Mouse (Mus musculus) intestine, postnatal 0 days (tissue): ENCODE measurements around the gene H2al1e. TPM values are rescaled to one million over a fixed set of nuclear protein-coding genes. Genes with fewer than 3 reads are reported as not detected.
"Not testable (repeated sequence)": the region's sequence is repeated elsewhere in the genome, so short reads cannot be mapped to it uniquely, and the experiment has no call there.

Source experiments
- ATAC-seq: fragments of 200-750 bp; cut with Nextera tagmentation; 2 replicates; pipeline ENCODE4 v1.8.0; 2017; ENCODE audit warnings: mild to moderate bottlenecking, moderate TSS enrichment, moderate library complexity
- H3K27ac ChIP-seq: fragments of 300-500 bp; sonication (generic); 2 replicates; pipeline ENCODE4 v1.5.1; 2014; ENCODE audit warnings: mild to moderate bottlenecking, low read depth, low read length, moderate library complexity
- H3K27me3 ChIP-seq: fragments of 300-500 bp; sonication (generic); replicated peaks from 2 replicates; pipeline ENCODE4 v1.6.1; 2014; ENCODE audit warnings: low read length, mixed read lengths; ENCODE audit not compliant: control insufficient read depth, insufficient read depth
- H3K36me3 ChIP-seq: fragments of 300-500 bp; sonication (generic); 2 replicates; pipeline ENCODE4 v1.6.1; 2014; ENCODE audit warnings: mild to moderate bottlenecking, moderate library complexity; ENCODE audit not compliant: control insufficient read depth, insufficient read depth
- H3K4me1 ChIP-seq: fragments of 300-500 bp; sonication (generic); replicated peaks from 2 replicates; pipeline ENCODE4 v1.6.1; 2014; ENCODE audit warnings: antibody characterized with exemption, low read length, mixed read lengths; ENCODE audit not compliant: control insufficient read depth, insufficient read depth
- H3K4me2 ChIP-seq: fragments of 300-500 bp; sonication (generic); replicated peaks from 2 replicates; pipeline ENCODE4 v1.6.1; 2014; ENCODE audit warnings: low read depth, mild to moderate bottlenecking, moderate library complexity
- H3K4me3 ChIP-seq: fragments of 300-500 bp; sonication (generic); 2 replicates; pipeline ENCODE4 v1.5.1; 2014; ENCODE audit warnings: low read depth, low read length
- H3K9ac ChIP-seq: fragments of 300-500 bp; sonication (generic); 2 replicates; pipeline ENCODE4 v1.6.1; 2014; ENCODE audit warnings: mild to moderate bottlenecking, low read depth, low read length
- H3K9me3 ChIP-seq: fragments of 300-500 bp; sonication (generic); 2 replicates; pipeline ENCODE4 v1.6.1; 2016; ENCODE audit warnings: mixed run types; ENCODE audit not compliant: control insufficient read depth
- CTCF ChIP-seq: sonication (generic); IDR thresholded peaks from 2 replicates; pipeline ENCODE4 v1.5.1; 2016; ENCODE audit warnings: low read depth, mild to moderate bottlenecking, control low read depth, antibody characterized with exemption, moderate library complexity
- WGBS: fragments of 180-500 bp; shearing (Covaris S2); extraction: QIAGEN DNeasy Blood & Tissue Kit; methylation state at CpG from one replicate; pipeline ENCODE4 v1.1.7; 2014; 5-methylcytosine and 5-hydroxymethylcytosine counted together
- polyA plus RNA-seq: library from polyadenylated mRNA; unstranded; fragments of >200 nt; fragmentation: Nextera tagmentation; extraction: Ambion mirVana; gene quantifications from 2 replicates; pipeline ENCODE4 v1.2.1, GENCODE M21; 2015

The H2al1e gene
- polyA plus RNA-seq, 1 experiment from 2014 or later = not detected

- no peak overlapping the region for H3K27ac ChIP-seq
Observed at GRCm38 (mm10) chrX:11288306-11288882, 23.3 kb upstream of the H2al1e start.

DNA sequence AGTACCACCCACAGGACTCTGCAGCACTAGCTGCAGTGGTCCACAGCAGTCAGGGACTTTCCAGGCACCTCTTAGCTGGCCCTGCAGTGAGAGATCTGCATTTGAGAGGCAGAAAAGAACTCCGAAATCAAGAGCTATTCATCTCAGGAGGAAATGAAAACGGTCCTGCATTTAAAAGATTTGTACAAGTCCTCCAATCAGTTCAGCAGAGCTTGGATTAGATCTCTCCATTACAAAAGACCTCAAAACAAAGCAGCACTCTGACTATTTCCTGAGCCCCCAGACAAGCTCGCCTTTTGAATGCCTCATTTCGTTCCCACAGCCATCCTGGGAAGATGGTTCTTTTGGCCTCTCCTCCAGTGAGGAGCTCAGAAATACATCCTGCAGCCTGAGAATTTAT is 22.5 kb upstream of the H2al1e start:
- Histone ChIP-seq H3K9ac (no peak overlapping the region), H3K4me3 (no peak overlapping the region), H3K36me3 (no peaks in the 10 kb centered on the region), H3K4me2 (no peak overlapping the region), H3K9me3 (no peaks in the 10 kb centered on the region), H3K27me3 (no peaks in the 10 kb centered on the region; the same call in 1 of the 2 replicates), H3K4me1 (no peaks in the 10 kb centered on the region), H3K27ac (no peak overlapping the region)
- WGBS = 72% methylated on average over 4 of the region's 4 CpGs
- no peak for TF ChIP-seq CTCF
- no peak for ATAC-seq

More at GRCm38 (mm10) chrX:11288306-11288882, 23.3 kb upstream of the H2al1e start:
- H3K9ac ChIP-seq = no peak overlapping the region
- no peak overlapping the region for H3K4me3 ChIP-seq
- no peaks in the 10 kb centered on the region for H3K4me1 ChIP-seq
- no peaks in the 10 kb centered on the region for H3K36me3 ChIP-seq
- H3K4me2 ChIP-seq = no peak overlapping the region
- no peak for TF ChIP-seq CTCF
- no peak for ATAC-seq
- H3K9me3 ChIP-seq = no peaks in the 10 kb centered on the region
- H3K27me3 ChIP-seq = no peaks in the 10 kb centered on the region; the same call in 1 of the 2 replicates
- WGBS = 46% methylated on average over 14 of the region's 14 CpGs

DNA sequence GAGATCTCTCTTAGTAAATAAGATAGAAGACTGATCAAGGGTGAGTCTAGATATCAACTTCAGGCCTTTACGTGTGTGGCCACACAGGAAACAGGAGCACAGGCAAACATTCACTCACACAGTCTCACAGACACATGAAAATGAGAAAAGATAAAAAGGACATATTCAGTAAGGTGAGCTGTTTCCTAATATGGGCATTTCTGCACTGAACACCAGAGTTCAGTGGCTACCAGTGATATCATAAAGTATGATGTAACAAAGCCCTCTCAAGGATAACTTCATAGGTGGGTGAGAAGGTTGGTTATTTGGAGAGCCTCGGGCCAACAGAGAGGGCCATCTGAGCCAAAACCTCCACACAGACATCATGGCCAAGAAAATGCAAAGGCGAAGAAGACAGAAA is 12.8 kb upstream of the H2al1e start, which contains the start of gene H2al1a:
TSS of gene H2al1a (plus strand) at position 301 of the 400 bp plus-strand sequence.
- WGBS = no CpG with 5 or more reads among the region's 3 CpGs
- H3K9ac ChIP-seq, ATAC-seq: not testable (repeated sequence)

GRCm38 (mm10) chrX:11302132-11302531 is 9.6 kb upstream of the H2al1e start, which contains the start of gene H2al1b:
TSS of gene H2al1b (plus strand) at chrX:11302432.
- not testable (repeated sequence) for H3K4me3 ChIP-seq, H3K4me1 ChIP-seq, H3K4me2 ChIP-seq, H3K27ac ChIP-seq, ATAC-seq, H3K9ac ChIP-seq, H3K27me3 ChIP-seq, H3K36me3 ChIP-seq, H3K9me3 ChIP-seq
- WGBS = 87% methylated on average over 1 of the region's 3 CpGs

More for the DNA sequence above, 12.8 kb upstream of the H2al1e start, which contains the start of gene H2al1a:
- H3K27ac ChIP-seq, H3K4me1 ChIP-seq, H3K27me3 ChIP-seq, H3K36me3 ChIP-seq, H3K4me3 ChIP-seq, H3K9me3 ChIP-seq, H3K4me2 ChIP-seq: not testable (repeated sequence)

DNA sequence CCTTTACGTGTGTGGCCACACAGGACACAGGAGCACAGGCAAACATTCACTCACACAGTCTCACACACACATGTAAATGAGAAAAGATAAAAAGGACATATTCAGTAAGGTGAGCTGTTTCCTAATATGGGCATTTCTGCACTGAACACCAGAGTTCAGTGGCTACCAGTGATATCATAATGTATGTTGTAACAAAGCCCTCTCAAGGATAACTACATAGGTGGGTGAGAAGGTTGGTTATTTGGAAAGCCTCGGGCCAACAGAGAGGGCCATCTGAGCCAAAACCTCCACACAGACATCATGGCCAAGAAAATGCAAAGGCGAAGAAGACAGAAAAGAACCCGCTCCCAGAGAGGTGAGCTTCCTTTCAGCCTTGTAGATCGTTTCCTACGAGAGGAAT is 6.4 kb upstream of the H2al1e start, which contains the start of gene H2al1c:
TSS of gene H2al1c (plus strand) at position 301 of the 400 bp plus-strand sequence.
- H3K27ac ChIP-seq, H3K4me3 ChIP-seq, H3K9ac ChIP-seq, H3K4me1 ChIP-seq, H3K9me3 ChIP-seq, H3K27me3 ChIP-seq, H3K4me2 ChIP-seq, ATAC-seq, H3K36me3 ChIP-seq: not testable (repeated sequence)
- 78% methylated on average over 1 of the region's 6 CpGs for WGBS

DNA sequence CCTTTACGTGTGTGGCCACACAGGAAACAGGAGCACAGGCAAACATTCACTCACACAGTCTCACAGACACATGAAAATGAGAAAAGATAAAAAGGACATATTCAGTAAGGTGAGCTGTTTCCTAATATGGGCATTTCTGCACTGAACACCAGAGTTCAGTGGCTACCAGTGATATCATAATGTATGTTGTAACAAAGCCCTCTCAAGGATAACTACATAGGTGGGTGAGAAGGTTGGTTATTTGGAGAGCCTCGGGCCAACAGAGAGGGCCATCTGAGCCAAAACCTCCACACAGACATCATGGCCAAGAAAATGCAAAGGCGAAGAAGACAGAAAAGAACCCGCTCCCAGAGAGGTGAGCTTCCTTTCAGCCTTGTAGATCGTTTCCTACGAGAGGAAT is 3.2 kb upstream of the H2al1e start, which contains the start of gene H2al1d:
TSS of gene H2al1d (plus strand) at position 301 of the 400 bp plus-strand sequence.
- not testable (repeated sequence) for H3K27me3 ChIP-seq, H3K36me3 ChIP-seq, H3K9ac ChIP-seq, H3K27ac ChIP-seq, H3K4me1 ChIP-seq, ATAC-seq, H3K4me3 ChIP-seq, H3K9me3 ChIP-seq, H3K4me2 ChIP-seq
- WGBS = no CpG with 5 or more reads among the region's 6 CpGs

DNA sequence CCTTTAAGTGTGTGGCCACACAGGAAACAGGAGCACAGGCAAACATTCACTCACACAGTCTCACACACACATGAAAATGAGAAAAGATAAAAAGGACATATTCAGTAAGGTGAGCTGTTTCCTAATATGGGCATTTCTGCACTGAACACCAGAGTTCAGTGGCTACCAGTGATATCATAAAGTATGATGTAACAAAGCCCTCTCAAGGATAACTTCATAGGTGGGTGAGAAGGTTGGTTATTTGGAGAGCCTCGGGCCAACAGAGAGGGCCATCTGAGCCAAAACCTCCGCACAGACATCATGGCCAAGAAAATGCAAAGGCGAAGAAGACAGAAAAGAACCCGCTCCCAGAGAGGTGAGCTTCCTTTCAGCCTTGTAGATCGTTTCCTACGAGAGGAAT is 3.1 kb downstream of the H2al1e start, which contains the start of gene H2al1f:
TSS of gene H2al1f (plus strand) at position 301 of the 400 bp plus-strand sequence.
- ATAC-seq = not testable (repeated sequence)
- WGBS = no CpG with 5 or more reads among the region's 6 CpGs

GRCm38 (mm10) chrX:11317956-11318355 is 6.2 kb downstream of the H2al1e start, which contains the start of gene H2al1g:
TSS of gene H2al1g (plus strand) at chrX:11318256.
- H3K27me3 ChIP-seq, H3K4me2 ChIP-seq, H3K4me1 ChIP-seq, H3K4me3 ChIP-seq, H3K36me3 ChIP-seq, H3K27ac ChIP-seq, H3K9me3 ChIP-seq, ATAC-seq, H3K9ac ChIP-seq: not testable (repeated sequence)
- WGBS = no CpG with 5 or more reads among the region's 3 CpGs

More for the DNA sequence above, 3.1 kb downstream of the H2al1e start, which contains the start of gene H2al1f:
- not testable (repeated sequence) for H3K4me3 ChIP-seq, H3K36me3 ChIP-seq, H3K4me2 ChIP-seq, H3K9ac ChIP-seq, H3K27me3 ChIP-seq, H3K27ac ChIP-seq, H3K4me1 ChIP-seq, H3K9me3 ChIP-seq

- not testable (repeated sequence) for H3K27me3 ChIP-seq, H3K4me1 ChIP-seq, H3K36me3 ChIP-seq, H3K9ac ChIP-seq, H3K4me2 ChIP-seq, H3K9me3 ChIP-seq, ATAC-seq, H3K4me3 ChIP-seq, H3K27ac ChIP-seq
- WGBS = no CpG with 5 or more reads among the region's 6 CpGs
Observed at GRCm38 (mm10) chrX:11321192-11321591, 9.5 kb downstream of the H2al1e start, which contains the start of gene H2al1h. TSS of gene H2al1h (plus strand) at chrX:11321492.
